In the genomic region with DNA sequence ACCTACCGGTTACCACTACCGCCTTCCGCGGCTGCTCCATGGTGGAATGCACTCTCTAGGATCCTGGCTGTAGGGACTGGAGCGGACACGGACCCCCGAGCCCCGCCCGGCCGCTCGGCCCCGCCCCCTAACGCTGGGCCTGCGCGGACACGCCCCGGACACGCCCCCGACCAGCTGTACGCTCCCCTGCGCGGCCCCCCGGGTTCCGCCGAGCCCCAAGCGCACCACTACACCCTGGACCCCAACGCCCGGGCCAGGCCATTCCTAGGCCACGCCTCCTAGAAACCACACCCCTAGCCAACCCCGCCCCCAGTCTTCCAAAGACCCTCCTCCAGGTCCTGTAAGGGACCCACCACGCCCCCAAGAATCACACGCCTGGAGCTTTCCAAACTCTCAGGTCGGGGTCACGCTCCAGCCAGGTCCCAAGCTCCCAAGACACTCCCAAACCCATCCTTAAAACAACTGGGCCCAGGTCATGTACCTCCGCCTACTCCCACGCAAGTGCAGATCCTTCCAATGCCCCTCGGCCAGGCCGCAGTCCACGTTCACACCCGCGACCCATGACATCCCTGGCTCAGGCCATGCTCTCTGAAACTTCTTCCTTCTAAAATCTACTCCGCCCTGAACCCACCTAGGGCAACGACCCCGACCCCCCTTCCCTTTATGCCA, we compare ENCODE assay signal across 8 mouse cellular contexts. TPM values are rescaled to one million over a fixed set of nuclear protein-coding genes. Genes with fewer than 3 reads are reported as not detected.
DNase-seq lines count a peak whose midpoint lies in the region; TF ChIP-seq lines count a peak whose summit lies in the region.

No protein-coding gene starts in this region.

- peaks cover 35% of the 10 kb centered on the region for H3K36me3 ChIP-seq in megakaryocyte, embryonic 14.5 days (replicated peaks; ENCODE audit: low read length)

- H3K9me3 ChIP-seq in megakaryocyte, embryonic 14.5 days = no peaks in the 10 kb centered on the region

- no peak overlapping the region for H3K27ac ChIP-seq in cortical plate, adult 2 months (ENCODE audit: insufficient read depth, low read length)

- no peaks in the 10 kb centered on the region for H3K27me3 ChIP-seq in megakaryocyte, embryonic 14.5 days (replicated peaks)

- no peak for TF ChIP-seq CTCF in cortical plate, adult 2 months (IDR thresholded peaks at IDR 0.05; ENCODE audit: extremely low read depth, insufficient read depth, low read length)

- peak; percentile 86 for DNase-seq in adipocyte (ENCODE audit: low spot score)
- DNase-seq in gastrocnemius, postnatal 10 days = peak; percentile 91
- DNase-seq in induced T-regulatory cell, adult 2 months (ENCODE audit: low read depth) = peak; percentile 85
- DNase-seq in left cerebral cortex, adult 9 months (ENCODE audit: low spot score in 2 of 2) = peak; percentile 55 to 74
- peak; percentile 90 for DNase-seq in right cerebral cortex, postnatal 10 days (ENCODE audit: low spot score in 2 of 2)
- peak; percentile 93 for DNase-seq in urinary bladder, postnatal 14 days (ENCODE audit: low spot score)

- H3K4me3 ChIP-seq in cortical plate, adult 2 months (ENCODE audit: insufficient read depth, low read length) = peak overlapping the region; percentile 63
- peak overlapping the region; percentile 99 for H3K4me3 ChIP-seq in megakaryocyte, embryonic 14.5 days (replicated peaks)

- TF ChIP-seq POLR2A in cortical plate, adult 2 months (IDR thresholded peaks at IDR 0.05; ENCODE audit: extremely low read depth, insufficient read depth, low read length) = peak; percentile 58; the same call in 1 of the 2 replicates

- peaks cover 2% of the 10 kb centered on the region; the same call in 1 of the 2 replicates for H3K4me1 ChIP-seq in cortical plate, adult 2 months (ENCODE audit: control insufficient read depth, insufficient read depth, low read length)
- H3K4me1 ChIP-seq in megakaryocyte, embryonic 14.5 days = peaks cover 47% of the 10 kb centered on the region

RNA-seq across cellular contexts. Expression of gene Pgpep1, which starts 0.5 kb away (rescaled TPM):
- polyA plus RNA-seq in cortical plate, adult 2 months (2012; rRNA removed) = 18.1 and 19.7 TPM in 2 replicates
- total RNA-seq in gastrocnemius, postnatal 10 days (2021) = 10 to 100 TPM; 22.5 to 23.4 TPM
- 10.2 and 10.5 TPM in 2 replicates for polyA plus RNA-seq in megakaryocyte, embryonic 14.5 days (2012; ENCODE audit: insufficient read depth, low replicate concordance)

RNA-seq across cellular contexts. Expression of gene Lsm4, which starts 13.3 kb away (rescaled TPM):
- polyA plus RNA-seq in cortical plate, adult 2 months (2012; rRNA removed) = 100 and 105 TPM in 2 replicates
- 10 to 100 TPM; 82.3 to 83.0 TPM for total RNA-seq in gastrocnemius, postnatal 10 days (2021)
- 103 and 569 TPM in 2 replicates for polyA plus RNA-seq in megakaryocyte, embryonic 14.5 days (2012; ENCODE audit: insufficient read depth, low replicate concordance)

RNA-seq across cellular contexts. Expression of gene Gdf15, which starts 27.5 kb away (rescaled TPM):
- polyA plus RNA-seq in cortical plate, adult 2 months (2012; rRNA removed) = 0.09 and 0.19 TPM in 2 replicates
- not detected for total RNA-seq in gastrocnemius, postnatal 10 days (2021)
- 2.5 and 4.5 TPM in 2 replicates for polyA plus RNA-seq in megakaryocyte, embryonic 14.5 days (2012; ENCODE audit: insufficient read depth, low replicate concordance)

RNA-seq across cellular contexts. Expression of gene Jund, which starts 39.0 kb away (rescaled TPM):
- 223 and 226 TPM in 2 replicates for polyA plus RNA-seq in cortical plate, adult 2 months (2012; rRNA removed)
- 100 to 1,000 TPM in 1 of 2 experiments, 10 to 100 TPM in 1; 79.2 to 130 TPM for total RNA-seq in gastrocnemius, postnatal 10 days (2021)
- polyA plus RNA-seq in megakaryocyte, embryonic 14.5 days (2012; ENCODE audit: insufficient read depth, low replicate concordance) = 972 and 2,520 TPM in 2 replicates

RNA-seq across cellular contexts. Expression of gene Iqcn, which starts 43.5 kb away (rescaled TPM):
- polyA plus RNA-seq in cortical plate, adult 2 months (2012; rRNA removed) = 0.08 and 0.13 TPM in 2 replicates
- total RNA-seq in gastrocnemius, postnatal 10 days (2021) = not detected
- not detected in 2 replicates for polyA plus RNA-seq in megakaryocyte, embryonic 14.5 days (2012; ENCODE audit: insufficient read depth, low replicate concordance)
